Mouse (Mus musculus) urinary bladder, postnatal 36 days (tissue): Measurements from ENCODE around the gene Hdac1.
A peak's percentile ranks its signal among the peaks of the same experiment; 100 is the strongest.

ENCODE experiments used
- DNase-seq, 2 experiments: peaks; one replicate each; pipeline ENCODE4 v3.0.0; 2022; ENCODE audit warnings: low spot score in 2 of 2, mixed read lengths in 1 of 2

The Hdac1 gene

DNA sequence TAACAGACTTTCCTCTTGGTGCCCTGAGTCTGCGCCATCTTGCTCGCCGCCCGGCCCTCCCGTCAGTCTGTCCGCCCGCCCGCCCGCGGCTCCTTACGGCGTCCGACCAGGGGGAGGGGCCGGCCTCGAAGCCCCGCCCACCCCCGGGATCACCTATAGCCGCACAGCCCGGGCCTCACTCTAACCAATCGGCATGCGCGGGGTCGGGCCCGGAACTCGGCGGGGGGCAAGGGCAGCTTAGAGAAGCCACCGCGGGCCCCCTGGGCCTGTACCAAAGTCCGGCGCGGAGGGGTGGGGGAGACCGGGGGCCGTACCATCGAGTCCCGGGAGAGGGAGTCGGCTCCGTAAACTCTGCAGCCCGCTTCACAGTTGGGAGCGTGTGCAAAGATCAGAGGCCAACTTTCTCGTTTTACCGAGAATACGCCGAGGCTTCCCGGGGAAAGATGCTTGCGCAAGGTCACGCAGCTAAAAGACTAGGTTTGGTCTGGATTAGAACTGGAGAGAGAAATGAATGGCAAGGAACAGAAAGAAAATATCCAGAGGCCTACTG, at the start of gene Hdac1:
Hdac1 (minus strand) TSS at position 122 of the 550 bp plus-strand sequence.
- peak; percentile 97 to 98 for DNase-seq

DNA sequence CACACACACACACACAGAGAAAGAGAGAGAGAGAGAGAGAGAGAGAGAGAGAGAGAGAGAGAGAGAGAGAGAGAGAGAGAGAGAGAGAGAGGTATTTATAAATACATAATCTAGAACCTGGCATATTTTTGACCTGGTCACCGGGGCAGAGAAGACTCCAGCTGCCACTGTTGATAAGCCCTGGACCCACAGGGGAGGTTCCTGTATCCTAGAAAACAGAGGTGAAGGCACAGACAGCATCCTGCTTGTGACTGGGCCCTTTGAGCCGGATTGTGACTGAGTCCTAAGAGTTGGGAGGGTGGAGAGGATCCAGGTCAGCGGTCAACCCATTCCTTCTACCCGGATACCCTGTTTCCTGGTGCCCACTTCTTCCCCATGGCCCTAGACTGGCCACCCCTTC, 46.4 kb upstream of the Hdac1 start:
- no peak for DNase-seq

DNA sequence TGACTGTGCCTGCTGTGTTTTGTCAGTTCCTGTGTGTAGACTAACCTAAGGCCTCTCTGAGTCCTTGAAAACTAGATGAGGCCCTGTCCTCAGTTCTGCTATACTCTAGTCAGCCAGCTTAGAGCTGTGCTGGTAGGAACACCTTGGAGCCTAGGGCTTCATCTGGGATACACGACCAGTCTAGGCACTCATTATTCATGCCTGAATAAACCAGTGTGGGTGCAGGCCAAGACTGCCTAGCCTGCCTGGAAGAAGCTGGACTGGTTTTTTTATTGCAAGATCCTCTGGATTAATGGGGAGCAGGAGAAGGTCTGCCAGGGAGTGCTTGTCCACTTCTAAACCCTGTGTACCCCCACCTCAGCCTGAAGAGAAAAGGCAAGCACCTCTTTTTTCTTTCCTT, 44.4 kb upstream of the Hdac1 start:
- no peak for DNase-seq

DNA sequence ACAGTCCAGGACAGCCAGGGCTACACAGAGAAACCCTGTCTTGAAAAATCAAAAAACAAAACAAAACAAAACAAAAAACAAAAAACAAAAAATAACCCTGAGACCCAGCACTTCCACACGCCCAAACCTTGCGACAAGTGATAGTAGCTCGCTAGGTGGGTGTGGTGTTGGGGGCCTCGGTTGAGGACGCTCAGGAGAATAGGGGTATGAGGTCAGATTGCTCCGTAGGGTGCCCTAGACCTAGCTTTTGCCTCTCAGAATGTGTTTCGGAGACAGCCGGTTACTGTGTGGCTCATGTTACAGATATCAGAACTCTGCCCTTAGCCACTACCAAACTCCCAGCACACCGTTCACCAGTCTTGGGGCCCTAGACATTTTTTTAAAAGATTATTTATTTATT, 43.3 kb upstream of the Hdac1 start:
- no peak for DNase-seq

DNA sequence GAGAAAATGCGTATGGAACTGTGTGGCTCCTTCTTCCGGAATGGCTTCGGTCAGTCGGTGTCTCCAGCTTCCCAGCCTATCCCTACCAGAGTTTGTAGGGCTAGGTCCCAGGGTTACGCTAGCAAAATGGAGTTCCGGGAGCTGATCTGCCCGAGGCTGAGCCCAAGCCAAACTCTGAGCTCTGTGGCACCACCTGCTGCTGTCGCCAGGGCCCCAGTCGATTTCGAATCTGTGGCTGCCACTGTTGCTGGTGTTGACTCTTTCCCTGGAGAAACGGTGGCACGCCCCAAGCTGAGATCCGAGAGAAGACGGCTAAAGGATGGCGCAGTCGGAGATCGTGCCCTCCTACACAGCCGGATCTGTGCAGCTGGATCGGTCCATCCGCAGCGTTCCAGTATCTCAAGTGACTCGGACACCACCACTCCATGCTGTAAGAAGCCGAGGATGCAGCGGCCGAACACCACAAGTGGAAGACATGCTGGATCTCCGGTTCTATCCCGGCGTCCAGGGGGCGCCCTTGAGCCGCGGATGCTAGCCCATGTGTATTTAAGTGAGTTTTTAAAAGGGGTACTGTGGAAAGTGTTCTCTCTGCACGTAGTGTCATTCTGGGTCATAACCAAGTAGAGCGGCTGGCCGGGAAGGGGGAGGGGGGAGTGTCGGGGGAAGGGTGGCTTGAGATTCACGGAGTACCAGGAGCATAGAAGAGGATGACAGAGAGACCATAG, 42.5 kb upstream of the Hdac1 start:
- peak; percentile 79 to 84 for DNase-seq

DNA sequence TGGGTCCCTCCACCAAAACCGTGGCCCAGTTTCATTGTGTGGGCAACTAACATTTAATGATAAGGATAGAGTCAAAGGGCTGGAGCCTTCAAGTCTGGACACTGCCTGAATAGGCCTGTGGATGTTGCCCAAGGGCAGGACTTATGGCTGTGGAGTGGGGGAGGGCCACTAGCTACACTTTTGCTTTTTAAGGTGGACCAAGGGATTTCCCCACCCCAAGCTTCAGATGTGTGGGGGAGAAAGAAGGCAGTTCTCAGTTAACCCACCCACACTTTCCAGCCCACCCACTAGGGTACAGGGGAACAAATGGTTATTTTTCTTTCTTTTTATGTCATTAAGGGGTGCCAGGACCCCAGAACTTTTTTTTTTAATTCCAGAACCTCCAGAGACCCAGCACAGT, 41.9 kb upstream of the Hdac1 start:
- no peak for DNase-seq

DNA sequence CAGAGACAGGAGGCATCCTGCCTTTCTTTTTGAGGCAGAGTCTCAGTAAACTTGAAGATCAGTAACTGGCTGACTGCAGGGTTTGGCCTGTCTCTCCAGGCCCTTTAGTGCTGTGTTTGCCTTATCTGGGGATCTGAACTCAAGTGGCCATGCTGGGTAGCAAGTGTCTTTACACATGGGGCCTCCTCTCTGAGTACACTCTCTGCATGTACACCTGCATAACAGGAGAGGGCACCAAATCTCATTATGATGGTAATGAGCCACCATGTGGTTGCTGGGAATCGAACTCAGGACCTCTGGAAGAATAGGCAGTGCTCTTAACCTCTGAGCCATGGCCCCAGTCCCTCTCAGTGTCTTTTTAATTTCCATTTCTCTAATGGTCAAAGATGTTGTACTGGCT, 39.7 kb upstream of the Hdac1 start:
- no peak for DNase-seq

DNA sequence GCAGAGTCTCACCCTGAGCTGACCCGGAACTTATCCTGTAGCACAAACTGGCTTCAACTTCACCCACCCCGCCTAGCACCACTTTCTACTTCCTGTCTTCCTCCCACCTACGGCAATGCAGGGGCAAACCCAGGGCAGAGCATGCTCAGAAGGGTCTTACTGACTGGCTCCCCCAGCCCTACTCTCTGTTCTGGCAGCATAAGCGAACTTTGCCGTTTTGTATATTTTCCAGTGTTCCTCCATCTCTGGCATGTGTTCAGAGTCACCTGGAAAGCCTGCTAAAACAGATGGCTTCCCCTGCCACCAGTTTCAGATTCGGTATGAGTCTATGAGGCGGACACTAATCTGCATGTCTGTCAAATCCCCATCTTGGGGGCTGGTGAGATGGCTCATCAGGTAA, 37.8 kb upstream of the Hdac1 start:
- no peak for DNase-seq

DNA sequence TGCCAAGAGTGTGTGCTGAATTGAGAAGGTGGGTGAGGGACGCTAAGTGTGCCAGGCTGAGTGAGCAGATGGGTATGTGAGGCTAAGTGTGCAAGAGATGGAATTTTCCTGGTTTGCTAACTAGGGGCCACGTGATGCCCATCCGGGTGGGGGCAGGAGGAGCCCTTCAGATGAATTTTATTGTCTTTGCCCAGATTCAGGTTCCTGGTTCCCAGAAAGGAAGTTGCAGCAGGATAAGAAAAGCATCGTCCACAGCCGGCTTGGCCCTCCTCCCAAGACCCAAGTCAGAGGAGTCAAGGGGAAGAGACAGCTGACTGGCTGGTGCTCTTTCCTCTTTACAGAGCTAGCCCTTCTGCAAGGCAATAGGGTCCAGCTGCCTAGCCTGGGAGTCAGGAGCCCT, 36.0 kb upstream of the Hdac1 start, which contains the start of gene Fam167b:
Fam167b (minus strand) TSS at position 84 of the 400 bp plus-strand sequence.
- DNase-seq, result no peak

DNA sequence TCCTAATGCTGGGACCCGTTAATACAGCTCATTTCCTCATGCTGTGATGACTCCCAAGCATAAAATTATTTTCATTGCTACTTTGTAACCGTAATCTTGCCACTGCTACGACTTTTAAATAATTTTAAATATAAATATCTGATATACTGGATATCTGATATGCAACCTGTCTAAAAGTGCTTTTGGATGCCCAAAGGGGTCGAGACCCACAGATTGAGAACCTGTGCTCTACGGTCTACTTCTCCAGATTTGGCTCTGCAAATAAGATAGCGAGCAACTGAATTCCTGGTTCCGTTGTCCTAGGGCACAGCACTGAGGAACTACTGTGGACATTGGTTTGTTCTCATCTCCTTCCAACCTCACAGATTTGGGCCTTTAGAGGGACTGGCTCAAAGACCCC, 35.2 kb upstream of the Hdac1 start:
- DNase-seq, result no peak

DNA sequence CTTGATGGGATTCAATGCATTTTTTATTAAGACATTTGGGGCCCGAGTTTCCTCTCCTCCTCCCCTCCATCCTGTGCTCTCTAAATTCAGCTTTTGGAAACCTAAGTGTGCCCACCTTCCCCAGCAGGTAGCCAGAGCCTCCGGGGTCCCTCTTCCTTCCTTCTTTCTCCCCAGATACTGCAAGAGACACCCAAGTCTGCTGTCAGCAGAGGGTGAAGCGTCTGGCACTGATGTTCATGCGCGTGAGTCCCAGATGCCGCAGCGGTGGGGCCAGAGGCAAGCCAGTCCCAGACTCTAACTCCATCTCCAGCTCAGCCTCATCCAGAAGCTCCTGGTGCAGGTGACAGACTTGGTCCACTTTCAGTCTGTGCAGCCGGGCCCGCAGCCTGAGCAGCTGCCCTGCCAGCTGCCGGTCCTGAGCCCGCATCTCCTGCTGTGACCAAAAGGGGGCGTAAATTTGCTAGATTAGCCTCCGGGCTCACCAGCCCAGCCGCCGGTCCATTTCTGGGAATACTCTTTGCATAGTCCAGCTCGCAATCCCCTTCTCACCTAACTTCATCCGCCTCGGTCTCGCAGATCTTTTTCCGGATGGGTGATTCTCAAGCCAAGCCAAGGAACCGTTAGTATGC, 34.5 kb upstream of the Hdac1 start:
- DNase-seq, result peak; percentile 44 to 65

DNA sequence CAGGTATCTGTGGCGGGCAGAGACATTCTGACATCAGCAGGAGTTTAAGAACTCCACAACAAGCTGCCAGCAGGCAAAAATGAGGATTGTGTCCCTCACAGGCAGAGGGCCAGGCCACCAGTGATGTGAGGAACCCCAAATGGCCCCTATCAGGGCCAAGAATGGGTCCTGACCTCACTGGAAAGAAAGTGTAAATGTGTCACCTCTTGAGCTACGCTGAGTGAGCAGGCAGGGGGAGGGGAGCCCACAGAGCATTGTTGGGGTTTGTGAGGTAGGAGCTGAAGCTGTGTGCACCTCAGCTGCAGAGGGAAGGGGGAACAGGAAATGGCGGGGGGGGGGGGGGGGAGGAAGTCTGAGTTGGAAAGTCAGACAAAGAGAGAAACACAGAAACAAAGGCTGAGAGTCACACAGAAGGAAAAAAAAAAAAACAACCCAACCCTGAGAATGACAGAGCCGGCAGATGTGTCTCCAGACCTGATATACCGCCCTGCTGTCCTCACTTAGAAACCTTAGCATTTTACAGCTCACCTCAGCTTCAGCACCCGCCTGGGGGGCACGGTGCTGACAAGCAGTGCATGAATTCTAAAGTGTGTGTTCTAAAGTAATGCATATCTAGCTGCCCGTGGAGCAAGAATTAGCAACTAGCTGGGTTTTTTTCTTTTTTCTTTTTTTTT, 32.8 kb upstream of the Hdac1 start:
- no peak for DNase-seq

DNA sequence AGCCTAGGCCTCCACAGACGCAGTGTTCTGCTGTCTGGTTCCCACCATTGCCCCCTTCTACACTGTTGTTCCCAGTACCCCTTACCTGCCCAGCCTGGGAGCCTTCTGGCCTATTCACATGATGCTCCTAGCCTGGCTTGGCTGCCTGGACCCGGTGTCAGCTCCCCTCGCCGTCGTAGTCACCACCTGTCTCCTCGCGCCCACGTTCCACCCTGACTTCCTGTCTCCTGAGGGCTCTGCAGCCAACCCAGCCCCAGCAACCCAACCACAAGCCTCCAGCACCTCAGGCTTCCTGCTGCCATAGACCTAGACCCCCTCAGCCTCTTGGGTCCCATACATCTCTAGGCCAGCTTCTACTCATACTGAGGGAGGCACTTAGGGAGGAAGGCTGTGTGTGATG, 30.9 kb upstream of the Hdac1 start, which contains the start of gene Lck:
Lck (minus strand) TSS at position 212 of the 400 bp plus-strand sequence.
- no peak for DNase-seq

DNA sequence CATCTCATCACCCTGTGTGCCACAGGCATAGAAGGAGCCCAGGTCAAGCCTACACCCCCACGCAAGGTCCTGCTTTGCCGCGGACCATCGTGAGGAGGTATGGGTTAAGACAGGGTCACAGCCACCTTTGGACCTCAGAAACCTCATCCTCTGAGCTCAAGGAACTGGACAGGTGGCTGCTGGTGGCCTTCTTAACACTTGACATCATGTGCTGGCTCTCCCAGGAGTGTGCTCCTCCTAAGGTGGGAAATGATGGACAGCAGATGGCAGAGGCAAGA, 30.5 kb upstream of the Hdac1 start:
- no peak for DNase-seq

DNA sequence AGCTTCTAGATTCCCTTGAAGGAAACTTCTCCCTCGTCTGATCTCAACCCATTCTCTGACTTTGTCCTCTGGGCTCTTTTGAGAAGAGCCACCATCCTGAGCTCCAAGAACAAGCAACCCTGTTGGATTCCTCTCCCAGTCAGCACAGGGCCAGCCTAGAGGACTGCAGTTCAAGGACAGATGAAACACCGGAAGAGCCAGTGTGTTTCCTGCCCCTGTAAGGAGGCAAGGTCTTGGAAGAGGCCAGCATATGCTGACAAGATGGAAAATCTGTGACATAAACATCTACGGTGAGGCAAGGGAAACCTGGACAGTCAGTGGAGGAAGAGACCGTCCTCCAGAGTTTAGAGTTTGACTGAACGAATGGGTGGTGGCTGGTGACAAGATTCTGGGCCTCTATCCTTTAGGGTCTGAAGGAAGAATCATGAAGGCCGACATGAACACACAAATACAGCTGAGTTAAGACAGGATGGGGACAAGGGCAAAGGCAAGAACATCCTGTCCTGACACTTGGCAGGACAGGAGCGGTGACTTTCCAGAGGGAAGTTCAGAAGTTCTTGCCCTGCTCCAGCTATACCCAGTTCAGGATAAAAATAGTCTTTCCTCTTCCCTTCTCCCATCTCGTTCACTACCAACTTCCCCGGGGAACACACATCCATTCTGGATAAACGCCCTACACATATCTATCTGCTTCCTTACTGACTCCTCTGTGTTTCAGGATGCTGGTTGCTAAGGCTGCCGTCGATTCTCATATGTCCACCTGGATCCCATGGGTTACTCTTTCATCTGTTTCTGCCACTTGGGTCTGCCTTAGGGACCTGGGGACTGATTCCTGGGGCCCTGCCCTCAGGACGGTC, 30.0 kb upstream of the Hdac1 start:
- DNase-seq, result no peak

DNA sequence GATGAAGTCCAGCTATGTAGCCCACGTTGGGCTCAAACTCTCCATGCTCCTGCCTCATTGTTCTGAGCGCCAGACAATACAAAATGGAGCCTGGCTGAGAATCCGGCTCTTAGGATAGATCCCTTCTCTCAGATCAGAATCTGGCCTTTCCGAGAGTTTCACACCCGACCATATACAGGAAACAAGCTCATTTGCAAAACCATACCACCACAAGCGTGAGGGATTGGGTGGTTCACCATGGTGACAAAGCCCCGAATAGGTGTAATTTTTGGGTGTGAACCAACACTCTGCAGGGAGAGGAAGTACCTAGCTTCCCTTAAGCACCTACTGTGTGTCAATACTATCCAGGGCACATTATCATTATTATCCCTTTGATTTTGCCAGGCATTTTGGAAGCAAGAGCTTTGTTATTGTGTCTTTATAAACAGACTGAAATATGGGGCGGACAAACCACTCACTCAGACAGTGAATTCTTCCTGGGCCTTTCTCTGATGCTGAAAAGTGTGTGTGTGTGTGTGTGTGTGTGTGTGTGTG, 29.1 kb upstream of the Hdac1 start:
- DNase-seq, result no peak

DNA sequence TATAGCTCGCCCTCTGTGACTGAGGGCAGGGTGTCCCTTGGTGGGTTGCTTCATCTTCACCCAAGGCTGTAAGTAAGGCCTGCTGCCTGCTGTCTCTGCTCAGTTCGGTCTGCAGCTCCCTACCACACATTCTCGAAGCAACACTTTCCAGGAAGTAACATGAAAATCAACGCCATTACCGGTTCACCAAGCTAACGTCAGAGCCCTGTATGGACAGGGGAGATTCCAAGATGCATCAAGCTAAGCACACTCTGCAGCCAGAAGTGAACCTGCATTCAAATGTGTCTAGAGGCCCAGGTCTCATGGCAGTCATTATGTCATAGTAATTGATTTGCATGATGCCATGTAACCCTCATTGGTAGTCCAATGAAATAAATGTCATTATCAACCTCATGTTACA, 27.5 kb upstream of the Hdac1 start:
- DNase-seq, result no peak

DNA sequence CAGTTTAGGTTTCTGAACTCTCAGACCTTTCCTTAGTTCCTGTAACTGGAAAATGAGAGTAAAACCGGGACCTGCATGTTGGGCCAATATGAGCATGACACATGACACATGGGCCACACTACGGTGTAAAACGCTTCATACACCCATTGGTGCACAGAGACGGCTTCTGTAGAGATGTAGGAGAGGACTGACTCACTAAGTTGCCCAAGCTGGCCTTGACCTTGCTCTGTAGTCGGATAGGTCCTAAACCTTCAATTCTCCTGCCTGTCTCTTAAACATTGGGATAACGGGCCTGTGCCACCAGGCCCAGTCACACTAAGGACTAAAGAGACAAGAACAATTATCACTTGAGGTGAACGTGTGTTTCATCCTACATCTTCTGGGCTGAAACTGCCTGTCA, 25.9 kb upstream of the Hdac1 start:
- DNase-seq, result no peak

DNA sequence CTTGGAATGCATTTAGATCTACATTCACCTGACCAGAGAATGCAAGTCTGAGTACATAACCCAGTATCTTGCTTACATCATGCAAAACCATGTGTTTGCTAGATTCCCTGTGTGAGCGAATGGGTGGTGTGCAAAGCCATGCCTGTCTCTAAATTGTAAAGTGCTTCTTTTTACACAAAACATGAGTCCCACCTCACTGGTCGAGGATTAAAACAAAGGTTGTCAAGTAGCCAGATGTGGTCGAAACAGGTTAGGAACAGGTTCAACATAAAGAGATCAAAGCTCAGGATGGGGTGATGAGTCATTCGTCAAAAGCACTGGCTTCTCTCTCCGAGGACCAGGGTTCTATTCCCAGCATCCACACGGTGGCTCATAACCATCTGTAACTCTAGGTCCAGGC, 22.6 kb upstream of the Hdac1 start:
- DNase-seq, result no peak

DNA sequence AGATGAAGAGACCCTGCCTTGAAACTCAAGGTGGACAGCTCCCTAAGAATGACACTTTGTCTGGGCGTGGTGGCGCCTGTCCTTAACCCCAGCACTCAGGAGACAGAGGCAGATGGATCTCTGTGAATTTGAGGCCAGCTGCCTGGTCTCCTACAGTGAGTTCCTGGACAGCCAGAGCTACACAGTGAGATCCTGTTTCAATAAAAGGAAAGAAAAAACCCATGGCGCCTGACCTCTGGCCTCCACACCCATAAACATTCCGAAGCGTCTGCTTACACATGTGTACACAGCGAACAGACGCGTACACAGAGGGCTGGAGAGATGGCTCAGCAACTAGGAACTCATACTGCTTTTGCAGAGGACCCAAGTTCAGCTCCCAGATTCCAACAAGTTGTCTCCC, 21.2 kb upstream of the Hdac1 start:
- no peak for DNase-seq

DNA sequence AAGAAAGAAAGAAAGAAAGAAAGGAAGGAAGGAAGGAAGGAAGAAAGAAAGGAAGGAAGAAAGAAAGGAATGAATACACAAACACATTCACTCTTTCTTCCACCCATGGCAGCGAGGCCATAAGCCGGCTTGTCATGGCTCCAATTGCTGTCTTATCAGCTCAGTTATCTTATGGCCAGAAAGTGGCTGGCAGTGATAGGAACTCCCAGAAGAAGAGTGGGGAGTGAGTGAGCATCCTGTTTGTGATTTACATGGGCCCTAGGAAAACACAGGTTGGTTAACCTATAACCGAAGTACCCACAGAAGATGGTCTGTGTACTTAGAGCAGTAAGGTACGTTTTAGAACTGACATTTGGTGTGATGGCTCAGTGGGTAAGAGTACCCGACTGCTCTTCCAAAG, 18.7 kb upstream of the Hdac1 start:
- no peak for DNase-seq
